Mouse (Mus musculus) gastrocnemius, adult 2 months (tissue): Measurements from ENCODE around the gene Gsg1l2. TPM values are rescaled to one million over a fixed set of nuclear protein-coding genes. Genes with fewer than 3 reads are reported as not detected.

Experiments used
- DNase-seq: peaks from one replicate; pipeline ENCODE4 v3.0.0; 2022
- H3K27ac ChIP-seq: fragments of 200-600 bp; 2 replicates; pipeline ENCODE4 v1.8.1; 2022; ENCODE audit warnings: mild to moderate bottlenecking
- H3K4me3 ChIP-seq: fragments of 200-600 bp; 2 replicates; pipeline ENCODE4 v1.8.1; 2022; ENCODE audit warnings: mild to moderate bottlenecking, moderate library complexity
- CTCF ChIP-seq: fragments of 200-600 bp; IDR thresholded peaks from 2 replicates; pipeline ENCODE4 v1.8.1; 2022; ENCODE audit warnings: antibody characterized with exemption, mild to moderate bottlenecking, moderate library complexity
- intact Hi-C: fragments of 180-260 bp; cut with DNase I; formaldehyde crosslinking; loops from one replicate; pipeline ENCODE4 v1.15.1; 2025
- total RNA-seq, 2 experiments: library from RNA; stranded (reverse); gene quantifications; 2 replicates each; pipeline ENCODE4 v1.2.3; 2021

The Gsg1l2 gene
- total RNA-seq, 2 experiments from 2014 or later, result not detected

DNA sequence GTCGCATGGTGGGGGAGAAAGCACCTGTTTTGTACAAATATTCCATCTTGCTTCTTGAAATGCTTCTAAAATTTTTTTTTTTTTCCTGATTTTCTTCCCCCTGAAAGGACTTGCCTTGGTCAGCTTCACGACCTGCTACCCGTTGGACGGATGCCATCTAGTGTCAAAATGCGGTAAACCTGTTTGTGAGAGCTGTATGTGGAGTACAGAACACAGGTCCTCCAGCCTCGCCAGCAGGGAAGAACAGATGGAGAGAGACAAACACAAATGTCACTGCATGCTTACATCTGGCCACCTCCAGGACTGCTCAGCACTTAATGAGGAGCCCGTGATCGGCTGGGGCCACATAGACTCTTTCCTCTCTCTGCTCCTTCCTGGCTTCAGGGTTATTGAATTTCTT, 1.8 kb upstream of the Gsg1l2 start:
- intact Hi-C loops, result no loop called here
- Histone ChIP-seq H3K4me3 (no peak overlapping the region), H3K27ac (no peak overlapping the region)
- peak; percentile 29 for DNase-seq
- no peak; the same call in 1 of the 2 replicates for TF ChIP-seq CTCF

DNA sequence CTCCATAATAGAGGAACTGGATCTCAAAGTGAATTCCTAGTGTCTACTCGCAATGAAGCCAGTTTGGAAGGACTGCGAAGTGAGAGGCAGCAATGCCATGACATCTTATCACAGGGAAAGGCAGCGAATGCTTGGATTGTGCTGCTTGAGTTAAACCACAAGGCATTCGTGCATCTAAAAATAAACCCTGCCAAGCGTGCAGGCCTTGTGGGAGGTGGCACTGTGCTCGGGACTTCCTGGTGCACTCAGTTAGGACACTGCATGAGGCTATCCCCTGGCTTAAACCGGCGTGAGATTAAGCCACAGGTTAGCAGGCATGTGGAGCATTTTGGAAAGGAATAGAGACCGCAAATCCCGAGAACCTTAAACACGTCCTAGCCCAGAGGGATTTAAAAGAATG, 15.8 kb downstream of the Gsg1l2 start:
- DNase-seq, result peak; percentile 53
- TF ChIP-seq CTCF, result no peak
- intact Hi-C loops, result no loop called here
- H3K4me3 ChIP-seq, result no peak overlapping the region
- H3K27ac ChIP-seq, result peak overlapping the region; percentile 68

DNA sequence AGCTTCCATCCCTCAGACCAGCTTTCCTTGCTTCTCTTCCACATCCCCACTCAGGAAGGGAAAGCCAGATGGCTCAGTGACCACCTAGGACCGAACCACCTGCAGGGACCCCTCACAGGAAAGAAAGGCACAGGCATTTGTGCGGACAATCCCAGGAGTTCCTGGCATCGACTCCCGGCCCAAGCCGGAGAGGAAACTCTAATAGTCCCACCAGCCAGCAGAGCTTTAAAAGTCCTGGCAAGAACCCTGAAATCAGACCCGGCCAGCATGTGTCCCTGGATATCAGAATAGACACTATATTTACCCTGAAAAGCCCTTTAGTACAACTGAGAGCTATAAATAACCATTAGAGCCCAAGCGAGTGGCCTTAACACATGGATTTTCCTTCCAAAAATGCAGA, 23.5 kb downstream of the Gsg1l2 start, which contains the start of gene Dhrs7c:
TSS of gene Dhrs7c (plus strand) at position 257 of the 400 bp plus-strand sequence.
- Histone ChIP-seq H3K4me3 (peak within 1 kb of the TSS; percentile 80), H3K27ac (peak within 1 kb of the TSS; percentile 92)
- intact Hi-C loops, result loop anchor here (5.0 kb wide), 1 partner anchor 66 kb away; no protein-coding TSS in a partner anchor
- peak; percentile 86 for DNase-seq
- no peak for TF ChIP-seq CTCF

DNA sequence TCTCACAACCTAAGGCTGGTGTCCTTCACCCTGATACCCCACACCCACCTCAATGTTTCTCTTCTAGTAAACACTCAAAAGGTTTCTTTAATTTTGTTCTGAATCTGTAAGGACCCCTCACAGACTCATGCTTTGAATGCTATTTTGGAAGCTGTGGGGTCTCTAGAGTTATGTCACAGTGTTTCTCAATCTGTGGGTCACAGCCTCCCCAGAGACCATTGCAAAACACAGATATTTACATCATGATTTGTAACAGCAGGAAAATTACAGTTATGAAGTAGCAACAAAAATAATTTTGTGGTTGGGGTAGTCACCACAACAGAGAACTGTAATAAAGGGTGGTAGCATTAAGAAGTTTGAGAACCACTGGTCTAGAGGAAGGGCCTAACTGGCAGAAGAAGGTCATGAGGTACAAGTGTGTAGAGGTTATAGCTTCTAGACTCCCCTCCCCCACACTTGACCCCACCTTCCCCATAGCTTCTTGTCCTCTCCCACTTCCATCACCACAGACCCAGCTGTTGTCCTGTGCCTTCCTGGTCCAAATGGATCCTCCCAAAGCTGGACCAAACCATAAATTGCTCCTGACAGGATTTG, 25.8 kb downstream of the Gsg1l2 start:
- intact Hi-C loops, result no loop called here
- DNase-seq, result no peak

DNA sequence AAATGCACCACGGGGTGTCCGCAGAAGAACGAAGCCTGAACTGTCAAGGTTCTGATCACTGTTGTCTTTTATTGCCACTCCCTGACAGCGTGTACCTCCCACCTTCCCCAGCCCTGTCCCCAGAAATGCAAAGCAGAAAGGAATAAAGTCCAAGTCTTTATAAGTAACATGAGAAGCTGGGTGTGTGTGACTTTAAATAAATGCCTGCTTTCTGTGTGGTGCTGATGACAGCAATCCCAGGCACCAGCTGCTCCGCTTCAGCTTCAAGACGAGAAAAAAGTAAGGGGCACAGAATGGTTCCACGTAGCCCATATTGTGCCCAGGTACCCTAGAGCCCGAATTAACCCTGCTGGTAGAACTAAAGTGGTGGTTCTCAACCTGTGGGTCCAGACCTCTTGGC, 26.8 kb downstream of the Gsg1l2 start:
- DNase-seq, result no peak
- Histone ChIP-seq H3K4me3 (peak overlapping the region; percentile 80), H3K27ac (peak overlapping the region; percentile 92)
- intact Hi-C loops, result no loop called here
- no peak for TF ChIP-seq CTCF

More for the DNA sequence above, 25.8 kb downstream of the Gsg1l2 start:
- no peak for TF ChIP-seq CTCF
- H3K27ac ChIP-seq, result peak overlapping the region; percentile 92
- peak overlapping the region; percentile 80 for H3K4me3 ChIP-seq

DNA sequence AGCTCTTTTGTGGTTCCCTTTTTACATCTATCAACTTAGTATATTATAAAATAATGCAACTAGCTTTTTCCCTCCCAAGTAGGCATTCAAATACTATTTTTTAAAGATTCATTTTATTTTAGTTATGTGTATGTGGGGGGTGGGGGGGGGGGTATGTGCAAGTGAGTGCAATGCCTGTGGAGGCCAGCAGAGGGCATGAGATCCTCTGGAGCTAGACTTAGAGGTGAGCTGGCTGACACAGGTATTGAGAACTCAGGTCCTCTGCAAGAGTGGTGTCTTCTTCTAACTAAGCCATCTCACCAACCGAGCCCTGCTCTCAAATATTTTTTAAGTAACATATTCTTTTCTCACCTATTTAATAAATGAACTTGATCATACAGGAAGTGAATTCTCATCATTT, 31.1 kb downstream of the Gsg1l2 start:
- H3K27ac ChIP-seq, result no peak overlapping the region
- H3K4me3 ChIP-seq, result no peak overlapping the region
- intact Hi-C loops, result no loop called here
- DNase-seq, result no peak
- TF ChIP-seq CTCF, result peak; percentile 49

DNA sequence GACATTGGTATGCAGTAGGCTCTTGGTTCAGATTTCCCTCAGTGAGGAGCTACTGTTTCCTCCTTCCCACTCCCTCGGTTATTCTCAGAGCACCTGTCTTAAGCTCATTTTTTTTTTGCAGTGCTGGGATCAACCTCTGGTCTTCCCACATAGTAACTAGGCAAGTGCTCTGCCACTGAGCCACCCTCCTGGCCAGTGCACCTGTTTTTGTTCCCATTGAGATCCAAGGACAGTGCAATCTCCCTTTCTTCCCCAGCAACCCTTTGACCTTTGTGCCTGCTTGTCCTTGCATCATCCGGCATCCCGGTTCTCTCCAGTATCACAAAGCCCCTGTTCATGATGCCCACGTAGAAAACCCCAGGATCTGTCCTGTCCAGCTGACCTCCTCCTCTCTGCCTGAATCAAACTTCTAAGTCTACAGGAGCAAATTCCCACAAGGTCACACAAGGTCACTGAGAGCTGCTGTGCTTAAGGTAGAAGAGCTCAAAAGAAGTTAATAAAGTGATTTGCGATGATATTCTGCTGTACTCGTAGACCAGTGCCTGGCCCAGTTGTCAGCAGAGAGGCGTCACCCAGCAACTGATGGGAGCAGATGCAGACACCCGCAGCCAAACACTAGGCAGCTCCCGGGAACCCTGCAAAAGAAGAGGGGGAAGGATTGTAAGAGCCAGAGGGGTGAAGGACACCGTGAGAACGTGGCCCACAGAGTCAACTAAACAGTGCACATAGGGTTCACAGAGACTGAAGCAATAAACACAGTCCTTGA, 32.6 kb downstream of the Gsg1l2 start:
- H3K4me3 ChIP-seq, result no peak overlapping the region
- TF ChIP-seq CTCF, result no peak
- peak overlapping the region; percentile 59 for H3K27ac ChIP-seq
- DNase-seq, result peak; percentile 36
- intact Hi-C loops, result no loop called here

DNA sequence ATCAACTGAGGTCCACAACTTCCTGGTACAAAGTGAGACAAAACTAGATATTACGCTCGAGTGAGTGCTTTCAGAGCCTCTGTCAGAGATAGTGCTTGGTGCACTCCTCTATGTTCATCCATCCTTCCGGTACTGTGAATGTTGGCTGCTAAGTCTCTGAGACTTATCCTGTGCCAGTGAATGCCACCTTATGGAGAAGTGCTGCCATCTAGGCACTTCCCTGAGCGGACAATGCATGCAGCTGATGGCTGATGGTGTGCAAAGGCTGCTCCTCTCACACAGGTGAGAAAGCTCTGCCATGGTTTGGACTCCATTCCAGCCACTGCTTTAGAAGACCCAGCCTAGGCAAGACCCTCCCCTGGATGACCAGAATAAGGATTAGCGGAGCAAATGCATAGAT, 33.6 kb downstream of the Gsg1l2 start:
- Histone ChIP-seq H3K27ac (no peak overlapping the region), H3K4me3 (no peak overlapping the region)
- DNase-seq, result no peak
- TF ChIP-seq CTCF, result peak; percentile 37; the same call in 1 of the 2 replicates
- intact Hi-C loops, result no loop called here

DNA sequence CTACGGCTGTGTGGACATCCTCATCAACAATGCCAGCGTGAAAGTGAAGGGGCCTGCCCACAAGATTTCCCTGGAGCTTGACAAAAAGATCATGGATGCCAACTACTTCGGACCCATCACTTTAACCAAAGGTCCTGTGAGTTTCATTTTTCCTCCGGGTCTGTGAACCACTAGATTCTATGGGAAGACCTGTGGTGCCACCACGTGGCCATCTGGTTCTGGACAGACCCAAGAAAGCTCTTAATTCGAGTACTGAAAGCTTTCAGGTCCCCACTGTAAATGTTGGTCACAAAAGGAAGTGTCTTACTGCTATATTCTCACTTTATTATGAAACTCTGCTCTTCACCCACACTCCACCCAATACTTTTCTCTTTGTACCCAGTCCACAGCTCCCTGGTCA, 37.1 kb downstream of the Gsg1l2 start:
- DNase-seq, result peak; percentile 51
- no peak overlapping the region for H3K4me3 ChIP-seq
- intact Hi-C loops, result loop anchor here (2.0 kb wide), 1 partner anchor 55 kb away; no protein-coding TSS in a partner anchor
- H3K27ac ChIP-seq, result 0 out of 2 replicates have a peak overlapping the region, but pooled peaks have one; percentile 1
- TF ChIP-seq CTCF, result peak; percentile 54

DNA sequence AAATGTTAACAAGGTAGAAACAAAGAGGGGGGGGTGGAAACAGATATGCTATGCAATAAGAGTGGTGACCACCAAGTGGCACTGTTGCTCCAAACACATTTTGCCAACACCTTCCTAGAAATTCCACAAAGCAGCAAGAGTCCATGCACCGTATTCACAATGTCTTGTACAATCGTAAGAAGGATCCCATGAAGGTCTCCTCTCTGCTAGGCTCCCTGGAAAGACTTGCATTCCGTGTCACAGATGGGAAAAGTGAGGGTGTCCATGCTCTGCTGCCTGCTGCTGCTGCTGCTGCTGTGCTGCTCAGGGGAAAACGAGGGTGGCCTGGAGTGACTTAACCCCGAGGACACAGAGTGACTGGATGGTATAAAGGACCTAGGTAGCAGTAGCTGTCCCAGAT, 45.2 kb downstream of the Gsg1l2 start:
- peak overlapping the region; percentile 32; the same call in 1 of the 2 replicates for H3K4me3 ChIP-seq
- DNase-seq, result peak; percentile 46

DNA sequence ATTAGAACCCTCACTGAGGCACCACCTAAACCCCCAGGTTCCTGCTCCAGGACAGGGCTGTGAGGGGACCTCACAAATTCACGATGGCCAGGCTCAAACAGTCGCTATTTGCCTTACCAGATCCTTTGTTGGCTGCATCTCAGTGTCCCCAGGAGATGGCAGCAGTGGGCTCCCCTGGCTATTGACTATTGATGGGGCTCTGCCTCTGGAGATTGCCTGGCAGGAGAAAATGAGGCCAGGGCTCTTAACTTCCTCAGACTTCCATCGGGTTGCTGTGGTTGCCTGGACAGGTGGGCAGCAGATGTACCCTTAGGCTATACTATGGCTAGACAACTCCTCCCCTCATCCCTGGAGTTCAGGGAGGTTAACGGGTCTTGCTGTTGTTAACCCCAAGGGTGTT, 45.8 kb downstream of the Gsg1l2 start:
- intact Hi-C loops, result loop anchor here (5.0 to 10.0 kb wide), 2 partner anchors 145 to 587 kb away; partner anchors contain the start of genes Cfap52 and Stx8
- peak; percentile 53 for DNase-seq
- Histone ChIP-seq H3K4me3 (no peak overlapping the region), H3K27ac (no peak overlapping the region)
- TF ChIP-seq CTCF, result peak; percentile 61

More for the DNA sequence above, 45.2 kb downstream of the Gsg1l2 start:
- H3K27ac ChIP-seq, result no peak overlapping the region
- intact Hi-C loops, result loop anchor here (1.0 to 10.0 kb wide), 3 partner anchors 36 to 588 kb away; partner anchors contain the start of genes Cfap52 and Stx8
- TF ChIP-seq CTCF, result peak; percentile 71

DNA sequence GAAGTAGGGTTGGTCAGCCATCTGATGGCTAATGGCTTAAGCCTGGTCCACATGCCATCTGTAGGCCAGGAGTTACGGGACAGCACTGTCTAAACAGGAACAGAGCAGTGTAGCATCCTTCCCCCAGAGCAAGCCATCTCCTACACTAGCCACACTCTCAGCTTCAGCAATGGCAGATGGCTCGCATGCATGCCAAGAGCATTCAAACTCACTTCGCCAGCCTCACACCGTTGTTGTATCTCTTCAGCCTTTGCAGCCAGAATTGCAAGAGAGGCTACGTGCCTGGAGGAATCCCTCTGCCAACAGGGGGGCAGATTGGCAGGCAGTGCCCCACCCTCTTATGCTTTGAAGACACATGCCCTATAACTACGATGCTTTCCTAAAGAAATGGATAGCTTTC, 47.2 kb downstream of the Gsg1l2 start:
- TF ChIP-seq CTCF, result no peak
- no peak for DNase-seq
- no peak overlapping the region for H3K4me3 ChIP-seq
- intact Hi-C loops, result loop anchor here (5.0 to 10.0 kb wide), 2 partner anchors 143 to 586 kb away; partner anchors contain the start of genes Cfap52 and Stx8
- no peak overlapping the region for H3K27ac ChIP-seq
